Mouse (Mus musculus) embryonic facial prominence, embryonic 10.5 days (tissue): ENCODE data around the gene Rad17. TPM values are rescaled to one million over a fixed set of nuclear protein-coding genes. Genes with fewer than 3 reads are reported as not detected.

Experiments
- DNase-seq: peaks from one replicate; pipeline ENCODE4 v3.0.0-alpha.2; 2017; ENCODE audit warnings: low spot score
- H3K27ac ChIP-seq: fragments of 300-500 bp; sonication (generic); replicated peaks from 2 replicates; pipeline ENCODE4 v1.5.1; 2016; ENCODE audit warnings: mild to moderate bottlenecking
- H3K27me3 ChIP-seq: fragments of 300-500 bp; sonication (generic); replicated peaks from 2 replicates; pipeline ENCODE4 v1.6.1; 2016; ENCODE audit warnings: low read depth, mild to moderate bottlenecking; ENCODE audit not compliant: poor library complexity, severe bottlenecking
- H3K36me3 ChIP-seq: fragments of 300-500 bp; sonication (generic); replicated peaks from 2 replicates; pipeline ENCODE4 v1.6.1; 2016; ENCODE audit warnings: mild to moderate bottlenecking, moderate library complexity
- H3K4me1 ChIP-seq: fragments of 300-500 bp; sonication (generic); 2 replicates; pipeline ENCODE4 v1.6.1; 2016
- H3K4me3 ChIP-seq: fragments of 300-500 bp; sonication (generic); 2 replicates; pipeline ENCODE4 v1.5.1; 2016; ENCODE audit warnings: mild to moderate bottlenecking, moderate library complexity
- H3K9me3 ChIP-seq: fragments of 300-500 bp; sonication (generic); 2 replicates; pipeline ENCODE4 v1.6.1; 2016; ENCODE audit warnings: mild to moderate bottlenecking
- WGBS: fragments of 180-500 bp; shearing (Covaris S2); methylation state at CpG from one replicate; pipeline ENCODE4 v1.1.7; 2016; 5-methylcytosine and 5-hydroxymethylcytosine counted together
- polyA plus RNA-seq: library from polyadenylated mRNA; unstranded; fragments of >200 nt; fragmentation: Nextera tagmentation; extraction: Ambion mirVana; gene quantifications from 2 replicates; pipeline ENCODE4 v1.2.1, GENCODE M21; 2016

The Rad17 gene
- polyA plus RNA-seq, 1 experiment from 2014 or later: 23.4 TPM

DNA sequence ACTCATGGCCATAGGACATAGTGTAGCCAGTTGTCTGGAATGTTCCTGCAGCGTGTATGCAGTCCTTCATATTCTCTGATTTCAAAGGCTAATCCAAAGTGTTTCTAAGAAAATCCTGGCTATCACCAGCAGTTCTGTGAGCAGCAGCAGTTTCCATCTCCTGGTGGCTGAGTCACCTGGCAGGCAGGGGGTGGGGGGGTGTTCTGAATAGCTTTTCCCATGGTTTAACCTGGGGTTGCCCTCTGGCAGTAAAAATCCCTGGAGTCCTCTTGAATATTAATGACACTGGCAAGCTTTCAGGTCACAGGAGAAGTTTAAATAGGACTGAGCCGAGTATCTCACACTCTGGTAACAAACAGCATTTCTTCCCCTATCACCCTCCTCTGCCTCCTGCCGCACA lies 69.2 kb downstream of the Rad17 start:
- H3K4me1 ChIP-seq: peaks cover 10% of the 10 kb centered on the region
- 42% methylated on average over 3 of the region's 3 CpGs for WGBS
- H3K27ac ChIP-seq: no peak overlapping the region
- DNase-seq: no peak
- H3K27me3 ChIP-seq: no peaks in the 10 kb centered on the region
- no peaks in the 10 kb centered on the region for H3K9me3 ChIP-seq
- no peak overlapping the region for H3K4me3 ChIP-seq
- H3K36me3 ChIP-seq: no peaks in the 10 kb centered on the region

DNA sequence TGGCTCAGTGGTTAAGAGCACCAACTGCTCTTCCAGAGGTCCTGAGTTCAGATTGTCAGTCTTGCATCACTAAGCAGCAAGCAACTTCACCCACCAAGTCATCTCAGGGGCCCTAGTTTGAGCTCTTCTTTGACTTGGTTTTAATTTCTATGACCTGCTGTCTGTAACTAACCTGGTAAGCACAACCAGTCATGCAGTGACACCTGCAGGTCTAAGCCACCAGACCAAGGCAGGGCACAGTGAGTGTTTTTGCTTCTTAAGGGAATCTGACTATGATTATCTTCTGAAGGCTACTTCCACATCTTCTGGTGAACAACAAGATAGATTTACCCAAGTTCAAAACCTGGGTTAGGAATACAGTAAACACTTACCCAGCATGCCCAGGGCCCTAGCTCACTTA lies 70.9 kb downstream of the Rad17 start:
- no peaks in the 10 kb centered on the region for H3K36me3 ChIP-seq
- H3K4me3 ChIP-seq: no peak overlapping the region
- H3K9me3 ChIP-seq: no peaks in the 10 kb centered on the region
- peaks cover 10% of the 10 kb centered on the region for H3K4me1 ChIP-seq
- no peak overlapping the region for H3K27ac ChIP-seq
- no peaks in the 10 kb centered on the region for H3K27me3 ChIP-seq
- no peak for DNase-seq

DNA sequence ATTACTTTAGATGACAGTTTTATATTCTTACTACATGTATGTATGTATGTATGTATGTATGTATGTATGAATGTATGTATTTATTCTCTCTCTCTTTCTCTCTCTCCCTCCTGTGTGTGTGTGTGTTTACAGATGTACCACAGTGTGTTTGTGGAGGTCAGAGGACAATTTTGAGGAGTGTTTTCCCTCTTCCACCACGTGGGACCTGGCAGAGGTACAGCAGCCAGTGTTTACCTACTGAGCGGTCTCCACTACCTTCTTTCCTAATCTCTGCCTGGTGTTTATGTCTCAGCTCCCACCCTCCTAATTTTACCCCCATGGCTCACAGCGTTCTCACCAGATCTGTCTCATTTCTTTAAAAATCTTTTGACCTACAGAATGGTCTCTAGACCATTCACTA lies 71.6 kb downstream of the Rad17 start:
- Histone ChIP-seq H3K27me3 (no peaks in the 10 kb centered on the region), H3K9me3 (no peaks in the 10 kb centered on the region), H3K27ac (no peak overlapping the region), H3K4me3 (no peak overlapping the region), H3K36me3 (no peaks in the 10 kb centered on the region), H3K4me1 (peaks cover 10% of the 10 kb centered on the region)
- WGBS: 61% methylated on average over 3 of the region's 3 CpGs
- DNase-seq: no peak

DNA sequence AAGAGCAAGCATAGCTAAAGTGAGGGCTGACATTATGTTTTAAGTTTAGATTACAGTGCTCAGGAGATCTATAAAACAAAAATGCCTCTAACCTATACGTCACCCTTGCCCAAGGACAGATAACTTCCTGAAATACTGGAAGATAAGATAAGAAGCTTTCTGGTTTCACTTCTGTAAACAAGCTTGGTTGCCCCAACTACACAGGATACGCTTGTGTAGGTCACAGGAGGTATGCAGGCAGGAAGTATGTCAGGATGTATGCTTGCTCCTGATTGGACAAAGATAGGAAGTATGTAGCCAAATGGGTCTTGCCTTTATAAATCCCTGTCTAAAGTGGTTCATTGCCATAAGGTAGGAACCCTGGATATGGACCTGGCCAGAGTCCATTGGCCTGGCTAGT lies 74.9 kb downstream of the Rad17 start:
- H3K4me3 ChIP-seq: no peak overlapping the region
- no peaks in the 10 kb centered on the region for H3K27me3 ChIP-seq
- H3K36me3 ChIP-seq: no peaks in the 10 kb centered on the region
- 78% methylated on average over 2 of the region's 2 CpGs for WGBS
- no peak overlapping the region for H3K27ac ChIP-seq
- no peak for DNase-seq
- H3K9me3 ChIP-seq: no peaks in the 10 kb centered on the region
- H3K4me1 ChIP-seq: no peaks in the 10 kb centered on the region

DNA sequence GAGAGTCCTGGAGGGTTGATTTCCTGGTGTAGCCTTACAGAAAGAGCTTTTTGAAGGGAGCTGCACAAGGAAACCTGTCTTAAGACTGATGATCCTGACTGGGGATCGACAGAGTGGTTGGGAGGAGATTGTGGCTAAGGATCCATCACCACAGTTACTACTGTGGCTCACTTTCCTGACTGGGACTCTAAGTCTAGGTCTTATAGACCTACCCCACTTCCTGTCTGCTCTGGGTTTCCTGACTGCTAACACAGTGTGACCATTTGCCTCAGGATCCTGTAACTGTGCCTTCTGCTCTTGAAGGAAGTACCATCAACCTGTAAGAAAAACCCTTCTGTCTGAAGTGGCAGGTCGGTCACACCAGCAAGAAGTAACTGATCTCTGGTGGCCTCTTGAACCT lies 80.1 kb downstream of the Rad17 start:
- WGBS: 78% methylated on average over 2 of the region's 2 CpGs
- DNase-seq: no peak
- Histone ChIP-seq H3K27ac (no peak overlapping the region), H3K27me3 (no peaks in the 10 kb centered on the region), H3K36me3 (no peaks in the 10 kb centered on the region), H3K4me1 (no peaks in the 10 kb centered on the region), H3K4me3 (no peak overlapping the region), H3K9me3 (no peaks in the 10 kb centered on the region)

DNA sequence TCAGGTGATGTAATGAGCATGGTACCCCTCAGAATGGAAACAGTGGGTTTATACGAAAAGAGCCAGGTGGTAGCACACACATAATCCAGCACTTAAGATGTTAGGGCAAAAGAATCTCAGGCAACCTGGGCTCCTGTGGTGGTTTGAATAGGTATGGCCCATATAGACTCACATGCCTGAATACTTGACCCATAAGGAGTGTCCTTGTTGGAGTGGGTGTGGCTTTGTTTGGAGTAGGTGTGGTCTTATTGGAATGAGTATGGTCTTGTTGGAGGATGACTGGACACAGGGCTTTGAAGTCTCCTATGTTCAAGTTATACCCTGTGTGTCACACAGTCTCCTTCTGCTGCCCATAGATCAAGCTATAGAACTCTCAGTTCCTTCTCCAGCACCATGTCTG lies 82.5 kb downstream of the Rad17 start:
- 91% methylated on average over 1 of the region's 1 CpGs for WGBS
- H3K36me3 ChIP-seq: no peaks in the 10 kb centered on the region
- DNase-seq: no peak
- H3K4me1 ChIP-seq: no peaks in the 10 kb centered on the region
- H3K4me3 ChIP-seq: no peak overlapping the region
- H3K9me3 ChIP-seq: no peaks in the 10 kb centered on the region
- no peaks in the 10 kb centered on the region for H3K27me3 ChIP-seq
- no peak overlapping the region for H3K27ac ChIP-seq

Other genes with a start within 250 kb of the Rad17 start
- not detected in 2 replicates for gene Naip1, start 198.2 kb downstream of the Rad17 start, polyA plus RNA-seq
- gene Gtf2h2, start 158.5 kb downstream of the Rad17 start, polyA plus RNA-seq: 83.6 and 93.1 TPM in 2 replicates
- gene Ocln, start 98.3 kb downstream of the Rad17 start, polyA plus RNA-seq: 6.2 and 6.5 TPM in 2 replicates
- 6.0 and 6.2 TPM in 2 replicates for gene Marveld2, start 34.1 kb downstream of the Rad17 start, polyA plus RNA-seq
- 365 and 367 TPM in 2 replicates for gene Ak6, start 72 bp downstream of the Rad17 start, polyA plus RNA-seq
- gene Taf9, start 528 bp upstream of the Rad17 start, polyA plus RNA-seq: 20.0 and 23.1 TPM in 2 replicates
- gene Ccdc125, start 18.7 kb upstream of the Rad17 start, polyA plus RNA-seq: 3.9 and 4.6 TPM in 2 replicates
- 114 and 119 TPM in 2 replicates for gene Cdk7, start 79.9 kb upstream of the Rad17 start, polyA plus RNA-seq
- 124 and 129 TPM in 2 replicates for gene Mrps36, start 93.6 kb upstream of the Rad17 start, polyA plus RNA-seq
- gene Cenph, start 124.8 kb upstream of the Rad17 start, polyA plus RNA-seq: 65.7 and 68.2 TPM in 2 replicates
- gene Ccnb1, start 135.5 kb upstream of the Rad17 start, polyA plus RNA-seq: 411 and 420 TPM in 2 replicates
- gene Slc30a5, start 182.4 kb upstream of the Rad17 start, polyA plus RNA-seq: 36.4 and 37.7 TPM in 2 replicates